Mouse (Mus musculus) heart, adult 2 months (tissue): ENCODE measurements around the gene Slc35g1. TPM values are rescaled to one million over a fixed set of nuclear protein-coding genes. Genes with fewer than 3 reads are reported as not detected.

Experiments used
- DNase-seq, 2 experiments: peaks; one replicate each; pipeline ENCODE4 v3.0.0; 2021
- H3K27ac ChIP-seq: fragments of 200-600 bp; 2 replicates; pipeline ENCODE4 v1.8.1; 2022
- H3K27me3 ChIP-seq: fragments of 200-500 bp; 2 replicates; pipeline ENCODE4 v1.6.1; 2012; ENCODE audit warnings: mild to moderate bottlenecking, low read length, inconsistent platforms, mixed read lengths; ENCODE audit not compliant: control insufficient read depth, insufficient read depth
- H3K36me3 ChIP-seq: fragments of 200-500 bp; 2 replicates; pipeline ENCODE4 v1.6.1; 2012; ENCODE audit warnings: low read length, inconsistent platforms; ENCODE audit not compliant: control insufficient read depth, insufficient read depth
- H3K4me1 ChIP-seq: fragments of 200-500 bp; 2 replicates; pipeline ENCODE4 v1.6.1; 2011; ENCODE audit warnings: low read length; ENCODE audit not compliant: control insufficient read depth, insufficient read depth
- H3K4me3 ChIP-seq: fragments of 200-600 bp; 2 replicates; pipeline ENCODE4 v1.8.1; 2022
- H3K79me2 ChIP-seq: fragments of 200-500 bp; replicated peaks from 2 replicates; pipeline ENCODE4 v1.6.1; 2012; ENCODE audit warnings: mild to moderate bottlenecking, inconsistent platforms, low read length, moderate library complexity, mixed read lengths; ENCODE audit not compliant: control insufficient read depth, insufficient read depth
- H3K9ac ChIP-seq: fragments of 200-500 bp; 2 replicates; pipeline ENCODE4 v1.6.1; 2012; ENCODE audit warnings: low read depth, mild to moderate bottlenecking, control low read depth, inconsistent platforms, low read length, mixed read lengths
- CTCF ChIP-seq: fragments of 200-600 bp; IDR thresholded peaks from 2 replicates; pipeline ENCODE4 v1.8.1; 2022; ENCODE audit warnings: antibody characterized with exemption, mild to moderate bottlenecking, moderate library complexity
- EP300 ChIP-seq: fragments of 200-500 bp; IDR thresholded peaks from 2 replicates; pipeline ENCODE4 v1.6.1; 2011; ENCODE audit warnings: low read depth, low read length, control low read depth; ENCODE audit not compliant: insufficient read depth
- POLR2A ChIP-seq: fragments of 200-500 bp; IDR thresholded peaks from 2 replicates; pipeline ENCODE4 v1.6.1; 2011; ENCODE audit warnings: mild to moderate bottlenecking, low read depth, low read length, control low read depth; ENCODE audit not compliant: insufficient read depth
- WGBS: fragments of 180-500 bp; shearing (Covaris S2); methylation state at CpG from one replicate; pipeline ENCODE4 v1.1.7; 2018; 5-methylcytosine and 5-hydroxymethylcytosine counted together
- intact Hi-C: fragments of 180-260 bp; cut with DNase I; formaldehyde crosslinking; loops from one replicate; pipeline ENCODE4 v1.15.1; 2025
- polyA plus RNA-seq: library from polyadenylated mRNA; depleted of rRNA; stranded (reverse); fragments of >200 nt; gene quantifications from 2 replicates; pipeline ENCODE4 v1.2.3, GENCODE M21; 2012
- total RNA-seq, 2 experiments: library from RNA; stranded (reverse); gene quantifications; 2 replicates each; pipeline ENCODE4 v1.2.3; 2021

The Slc35g1 gene
- total and polyA plus RNA-seq, 3 experiments = 0.92 to 2.2 (median 2.0) TPM

DNA sequence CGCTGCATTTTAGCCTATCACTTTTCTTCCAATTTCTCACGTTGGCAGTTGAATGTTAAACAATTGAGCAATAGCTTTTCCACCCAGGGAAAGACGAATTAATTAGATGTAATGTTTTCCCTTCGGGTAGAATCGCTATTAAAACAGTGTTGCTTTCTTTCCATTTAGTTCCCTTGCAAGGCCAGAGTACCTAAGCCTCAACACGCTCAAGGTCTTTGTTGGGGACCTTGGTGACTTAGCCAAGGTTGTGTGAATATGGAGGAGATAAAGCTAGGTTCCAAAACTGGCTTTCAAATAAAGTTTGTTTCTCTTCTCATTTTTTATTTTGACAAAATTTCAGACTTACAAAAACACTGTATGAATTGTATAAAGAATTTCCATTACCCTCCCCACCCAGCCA lies 27.1 kb downstream of the Slc35g1 start:
- no peaks in the 10 kb centered on the region for H3K4me1 ChIP-seq
- H3K4me3 ChIP-seq = no peak overlapping the region
- no peak for TF ChIP-seq EP300
- no peak for TF ChIP-seq POLR2A
- no peak for TF ChIP-seq CTCF
- H3K27ac ChIP-seq = no peak overlapping the region
- no peaks in the 10 kb centered on the region for H3K79me2 ChIP-seq
- DNase-seq = no peak
- H3K27me3 ChIP-seq = no peaks in the 10 kb centered on the region
- intact Hi-C loops = loop anchor here (10.0 kb wide), 3 partner anchors 142 to 492 kb away; no protein-coding TSS in a partner anchor
- 65% methylated on average over 6 of the region's 6 CpGs for WGBS
- H3K9ac ChIP-seq = no peak overlapping the region
- H3K36me3 ChIP-seq = no peaks in the 10 kb centered on the region

DNA sequence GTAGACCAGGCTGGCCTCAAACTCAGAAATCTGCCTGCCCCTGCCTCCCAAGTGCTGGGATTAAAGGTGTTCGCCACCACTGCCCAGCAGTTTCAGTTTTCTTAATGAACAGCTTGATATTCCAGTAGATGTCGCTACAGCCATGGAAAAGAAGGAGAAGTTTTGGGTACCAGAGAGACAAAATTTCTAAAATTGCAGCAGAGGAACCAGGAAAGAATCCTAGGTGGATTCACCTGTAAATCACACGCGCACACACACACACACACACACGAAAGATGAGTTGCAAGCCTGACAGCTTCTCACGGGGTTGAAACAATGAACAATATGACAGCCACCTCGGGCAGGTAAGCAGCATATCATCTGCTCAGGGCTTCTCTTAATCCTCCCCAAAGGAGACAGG lies 28.1 kb downstream of the Slc35g1 start:
- Histone ChIP-seq H3K36me3 (no peaks in the 10 kb centered on the region), H3K9ac (no peak overlapping the region), H3K27ac (no peak overlapping the region), H3K4me3 (no peak overlapping the region), H3K4me1 (no peaks in the 10 kb centered on the region), H3K27me3 (no peaks in the 10 kb centered on the region), H3K79me2 (no peaks in the 10 kb centered on the region)
- intact Hi-C loops = loop anchor here (2.0 to 10.0 kb wide), 4 partner anchors 141 to 491 kb away; no protein-coding TSS in a partner anchor
- 35% methylated on average over 7 of the region's 7 CpGs for WGBS
- TF ChIP-seq EP300 = no peak
- no peak for TF ChIP-seq POLR2A
- TF ChIP-seq CTCF = peak; percentile 69
- DNase-seq = no peak

DNA sequence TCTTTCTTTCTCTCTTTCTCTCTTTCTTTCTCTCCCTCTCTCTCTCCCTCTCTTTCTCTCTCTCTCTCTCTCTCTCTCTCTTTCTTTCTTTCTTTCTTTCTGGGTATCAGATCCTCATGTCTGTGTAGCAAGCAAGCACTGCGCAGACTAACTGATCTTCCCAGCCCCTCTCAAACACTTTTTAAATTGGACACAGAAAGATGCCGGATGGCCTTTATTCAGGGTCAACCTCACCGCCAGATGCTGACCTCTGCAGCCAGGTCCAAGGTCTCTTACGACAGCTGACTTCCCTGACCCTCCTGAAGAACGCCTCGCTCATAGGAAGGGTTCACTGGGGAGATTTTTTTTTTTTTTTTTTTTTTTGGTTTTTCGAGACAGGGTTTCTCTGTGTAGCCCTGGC lies 28.8 kb downstream of the Slc35g1 start:
- no peaks in the 10 kb centered on the region for H3K27me3 ChIP-seq
- TF ChIP-seq POLR2A (no peak), CTCF (no peak), EP300 (no peak)
- no peaks in the 10 kb centered on the region for H3K36me3 ChIP-seq
- no peak overlapping the region for H3K9ac ChIP-seq
- intact Hi-C loops = loop anchor here (2.0 to 10.0 kb wide), 4 partner anchors 140 to 490 kb away; no protein-coding TSS in a partner anchor
- H3K27ac ChIP-seq = no peak overlapping the region
- no peaks in the 10 kb centered on the region for H3K4me1 ChIP-seq
- no peaks in the 10 kb centered on the region for H3K79me2 ChIP-seq
- no peak overlapping the region for H3K4me3 ChIP-seq
- no peak for DNase-seq
- 88% methylated on average over 7 of the region's 7 CpGs for WGBS

DNA sequence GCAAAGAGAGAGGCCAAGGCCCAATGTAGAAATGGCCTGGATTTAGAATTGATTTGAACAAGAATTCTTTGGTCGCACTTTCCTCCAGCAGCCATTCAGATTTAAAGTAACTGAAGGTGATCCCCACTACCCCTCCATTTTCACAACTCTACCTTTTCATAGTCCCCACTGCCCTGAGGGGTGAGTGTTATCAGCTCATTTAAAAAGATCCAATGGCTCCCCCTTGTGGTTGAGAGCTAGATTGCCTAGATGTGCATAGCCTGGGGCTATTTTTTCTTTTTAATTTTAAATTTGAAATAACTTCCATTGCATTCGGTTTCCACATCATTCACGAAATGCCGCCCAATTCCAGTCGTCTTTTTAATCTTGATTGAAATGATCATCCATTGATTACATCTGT lies 33.5 kb downstream of the Slc35g1 start:
- H3K27ac ChIP-seq = no peak overlapping the region
- WGBS = 57% methylated on average over 5 of the region's 5 CpGs
- no peaks in the 10 kb centered on the region for H3K4me1 ChIP-seq
- no peak overlapping the region for H3K4me3 ChIP-seq
- no peaks in the 10 kb centered on the region for H3K27me3 ChIP-seq
- intact Hi-C loops = loop anchor here (10.0 kb wide), 3 partner anchors 136 to 486 kb away; no protein-coding TSS in a partner anchor
- H3K79me2 ChIP-seq = no peaks in the 10 kb centered on the region
- H3K36me3 ChIP-seq = no peaks in the 10 kb centered on the region
- no peak overlapping the region for H3K9ac ChIP-seq
- DNase-seq = no peak
- peak; percentile 82 for TF ChIP-seq CTCF
- TF ChIP-seq EP300 = no peak

DNA sequence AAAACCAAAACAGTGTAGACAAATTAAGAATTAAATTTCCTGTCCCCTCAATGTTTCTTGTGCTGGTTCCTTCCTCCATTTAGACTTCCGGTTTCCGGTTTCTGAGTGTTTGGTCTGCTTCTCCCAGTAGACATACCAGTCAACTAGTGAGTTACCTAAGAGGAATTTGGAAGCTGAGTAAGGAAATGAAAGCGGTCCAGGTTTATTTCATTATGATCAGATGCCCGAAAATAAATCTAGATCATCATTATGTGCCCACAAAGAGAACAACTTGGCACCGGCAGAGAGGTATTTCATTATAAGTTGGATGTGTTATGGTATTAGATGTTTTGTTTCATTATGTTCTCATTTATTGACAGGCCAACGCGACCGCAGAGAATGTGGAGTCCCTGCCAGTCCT lies 34.7 kb downstream of the Slc35g1 start:
- Histone ChIP-seq H3K79me2 (no peaks in the 10 kb centered on the region), H3K4me3 (no peak overlapping the region), H3K9ac (no peak overlapping the region), H3K27me3 (no peaks in the 10 kb centered on the region), H3K4me1 (no peaks in the 10 kb centered on the region; the same call in 1 of the 2 replicates), H3K36me3 (no peaks in the 10 kb centered on the region), H3K27ac (no peak overlapping the region)
- no peak for DNase-seq
- WGBS = 71% methylated on average over 8 of the region's 8 CpGs
- intact Hi-C loops = no loop called here
- TF ChIP-seq EP300 = no peak
- no peak for TF ChIP-seq CTCF
- TF ChIP-seq POLR2A = no peak

DNA sequence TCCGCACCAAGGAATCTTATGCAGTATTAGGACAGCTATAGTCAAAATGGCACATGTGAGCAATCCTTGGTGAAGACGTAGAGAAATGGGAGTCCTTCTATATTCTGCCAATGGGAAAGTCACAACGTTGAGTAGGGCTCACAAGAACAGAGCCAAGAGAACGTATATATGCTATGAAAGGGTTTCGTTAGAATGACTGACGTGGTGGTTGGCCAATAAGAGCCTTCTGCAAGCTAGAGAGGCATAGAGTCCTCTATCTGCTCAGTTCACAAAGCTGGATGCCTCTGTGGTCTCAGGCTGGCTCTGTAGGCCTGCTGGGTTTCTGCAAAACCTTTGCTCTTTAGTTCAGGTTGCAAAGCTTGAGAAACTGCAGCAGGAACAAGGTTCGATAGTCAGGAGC lies 35.5 kb downstream of the Slc35g1 start:
- no peak overlapping the region for H3K4me3 ChIP-seq
- no peak overlapping the region for H3K27ac ChIP-seq
- H3K27me3 ChIP-seq = no peaks in the 10 kb centered on the region
- no peaks in the 10 kb centered on the region for H3K79me2 ChIP-seq
- no peak for TF ChIP-seq CTCF
- TF ChIP-seq EP300 = no peak
- TF ChIP-seq POLR2A = no peak
- H3K36me3 ChIP-seq = no peaks in the 10 kb centered on the region
- no peak for DNase-seq
- no peak overlapping the region for H3K9ac ChIP-seq
- H3K4me1 ChIP-seq = no peaks in the 10 kb centered on the region; the same call in 1 of the 2 replicates
- WGBS = 87% methylated on average over 7 of the region's 7 CpGs
- intact Hi-C loops = no loop called here
